Mouse (Mus musculus) adrenal gland, adult 18-20 months (tissue): ENCODE data around the gene Ptprcap. TPM values are rescaled to one million over a fixed set of nuclear protein-coding genes. Genes with fewer than 3 reads are reported as not detected.
"Not testable (repeated sequence)": the region's sequence is repeated elsewhere in the genome, so short reads cannot be mapped to it uniquely, and the experiment has no call there.

ENCODE experiments used
- DNase-seq, 2 experiments: peaks; one replicate each; pipeline ENCODE4 v3.0.0; 2021 to 2022; ENCODE audit warnings: low spot score in 2 of 2
- long read RNA-seq, 2 experiments: library from polyadenylated mRNA; stranded (forward); transcript quantifications; one replicate each; pipeline ENCODE4 v2.0.0; 2021
- total RNA-seq, 2 experiments: library from RNA; stranded (reverse); gene quantifications; 1 replicate in 1 of 2; 2 replicates in 1 of 2; pipeline ENCODE4 v1.2.3; 2021

The Ptprcap gene
- 1 to 10 TPM; 3.2 to 3.3 TPM for total RNA-seq
- long read RNA-seq, experiment 1: 0 reads
- long read RNA-seq, experiment 2: 0 reads

DNA sequence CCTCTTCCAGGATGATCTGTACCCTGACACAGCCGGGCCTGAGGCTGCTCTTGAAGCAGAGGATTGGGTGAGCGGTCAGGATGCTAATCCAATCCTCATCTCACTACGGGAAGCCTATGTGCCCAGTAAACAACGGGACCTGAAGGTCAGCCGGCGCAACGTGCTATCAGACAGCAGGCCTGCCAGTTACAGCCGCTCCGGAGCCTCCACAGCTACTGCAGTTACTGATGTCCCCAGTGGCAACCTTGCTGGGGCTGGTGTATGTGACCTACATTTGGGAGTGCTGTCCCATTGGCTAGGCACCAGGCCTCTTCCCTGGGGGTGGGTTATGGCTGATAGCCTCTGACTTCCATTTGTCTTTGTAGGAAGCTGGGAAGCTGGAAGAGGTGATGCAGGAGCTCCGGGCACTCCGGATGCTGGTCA lies at the start of gene Ptprcap:
Gene Ptprcap (plus strand): TSS at position 373 of the 423 bp plus-strand sequence.
- DNase-seq: no peak

GRCm38 (mm10) chr19:4103792-4104191 lies 49.6 kb upstream of the Ptprcap start:
- DNase-seq: no peak

DNA sequence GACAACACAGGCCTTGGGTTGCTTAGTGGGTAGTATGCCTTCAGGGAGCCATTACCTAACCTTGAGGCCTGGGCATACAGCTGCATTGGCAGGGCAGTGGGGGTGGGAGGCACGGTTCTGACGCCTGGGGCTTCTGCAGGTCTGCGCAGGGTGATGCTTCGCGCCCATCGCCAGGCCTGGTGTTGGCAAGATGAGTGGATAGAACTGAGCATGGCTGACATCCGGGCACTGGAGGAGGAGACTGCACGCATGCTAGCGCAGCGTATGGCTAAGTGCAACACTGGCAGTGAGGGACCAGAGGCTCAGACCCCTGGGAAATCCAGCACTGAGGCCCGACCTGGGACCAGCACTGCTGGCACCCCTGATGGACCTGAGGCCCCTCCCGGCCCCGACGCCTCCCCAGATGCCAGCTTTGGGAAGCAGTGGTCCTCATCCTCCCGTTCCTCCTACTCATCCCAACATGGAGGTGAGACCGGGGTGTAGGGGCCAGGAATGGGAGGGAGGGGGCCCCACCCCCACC lies 48.7 kb upstream of the Ptprcap start:
- no peak for DNase-seq

- DNase-seq: no peak
These were observed 46.8 kb upstream of the Ptprcap start for GRCm38 (mm10) chr19:4106654-4107053.

GRCm38 (mm10) chr19:4108535-4108934 lies 44.9 kb upstream of the Ptprcap start:
- DNase-seq: no peak

- DNase-seq: no peak
These were observed 41.1 kb upstream of the Ptprcap start for GRCm38 (mm10) chr19:4112063-4112960.

GRCm38 (mm10) chr19:4113186-4113805 lies 40.1 kb upstream of the Ptprcap start:
- peak; percentile 88 to 94 for DNase-seq

GRCm38 (mm10) chr19:4113806-4114230 lies 39.6 kb upstream of the Ptprcap start:
- DNase-seq: no peak

DNA sequence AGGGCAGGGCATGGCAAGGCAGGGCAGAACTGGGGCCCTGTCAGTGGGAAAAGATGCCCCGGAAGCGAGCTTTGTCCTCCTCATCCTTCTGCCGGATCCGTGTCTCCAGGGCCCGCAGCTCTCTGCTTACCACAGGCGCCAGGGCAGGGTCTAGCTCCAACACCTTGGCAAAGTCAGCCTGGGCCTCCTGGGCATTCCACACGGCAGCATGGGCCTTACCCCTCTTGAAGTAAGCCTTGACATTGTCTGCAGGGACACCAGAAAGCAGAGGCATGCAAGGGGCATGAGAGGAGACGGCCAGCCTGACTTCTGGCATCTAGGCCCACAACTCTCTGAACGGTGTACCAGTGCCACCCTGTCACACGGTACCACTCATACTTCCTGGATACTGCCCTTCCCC lies 38.9 kb upstream of the Ptprcap start:
- no peak for DNase-seq

GRCm38 (mm10) chr19:4115144-4115543 lies 38.3 kb upstream of the Ptprcap start:
- DNase-seq: no peak

DNA sequence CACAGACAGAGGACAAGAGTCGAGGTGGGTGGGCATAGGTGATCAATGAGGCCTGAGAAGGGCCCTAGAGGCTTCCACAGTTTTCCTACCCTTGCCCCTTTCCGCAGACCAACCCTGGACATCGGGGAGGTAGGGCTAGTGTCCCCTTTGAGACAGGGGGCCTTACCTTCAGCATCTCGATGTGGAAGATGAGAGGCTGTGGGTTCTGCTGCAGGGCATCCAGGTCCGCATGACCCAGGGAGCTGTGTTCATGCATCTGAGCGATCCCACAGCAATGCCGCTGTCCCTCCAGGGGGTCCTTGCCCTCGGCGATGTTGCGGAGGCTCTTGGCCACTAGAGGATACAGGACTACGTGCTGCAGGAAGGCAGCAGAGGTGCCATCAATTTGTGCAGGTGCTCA lies 37.6 kb upstream of the Ptprcap start:
- DNase-seq: no peak

DNA sequence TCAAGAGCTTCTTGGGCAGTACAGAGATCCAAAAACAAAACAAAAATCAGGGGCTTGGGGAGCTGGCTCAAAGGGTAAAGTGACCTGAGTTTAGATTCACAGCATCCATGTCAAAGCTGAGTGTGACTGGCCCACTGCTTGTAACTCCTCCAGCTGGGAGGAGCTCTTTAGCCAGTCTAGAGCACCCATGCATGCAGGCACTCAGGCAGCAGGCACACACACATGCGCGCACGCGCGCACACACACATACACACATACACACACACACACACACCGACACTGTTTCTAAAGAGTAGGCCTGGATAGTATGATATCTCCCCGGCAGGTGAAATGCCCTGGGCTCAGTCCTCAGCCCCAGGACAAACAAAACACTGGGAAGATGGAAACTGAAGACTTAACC lies 36.4 kb upstream of the Ptprcap start:
- no peak for DNase-seq

- DNase-seq: no peak
These were observed 35.1 kb upstream of the Ptprcap start for GRCm38 (mm10) chr19:4118350-4118749.

GRCm38 (mm10) chr19:4119716-4120487 lies 33.5 kb upstream of the Ptprcap start:
- no peak for DNase-seq

GRCm38 (mm10) chr19:4120496-4120895 lies 32.9 kb upstream of the Ptprcap start:
- no peak for DNase-seq

GRCm38 (mm10) chr19:4121097-4121805 lies 32.2 kb upstream of the Ptprcap start:
- peak; percentile 94 to 95 for DNase-seq

- DNase-seq: not testable (repeated sequence)
These were observed 31.5 kb upstream of the Ptprcap start for GRCm38 (mm10) chr19:4121896-4122295.

DNA sequence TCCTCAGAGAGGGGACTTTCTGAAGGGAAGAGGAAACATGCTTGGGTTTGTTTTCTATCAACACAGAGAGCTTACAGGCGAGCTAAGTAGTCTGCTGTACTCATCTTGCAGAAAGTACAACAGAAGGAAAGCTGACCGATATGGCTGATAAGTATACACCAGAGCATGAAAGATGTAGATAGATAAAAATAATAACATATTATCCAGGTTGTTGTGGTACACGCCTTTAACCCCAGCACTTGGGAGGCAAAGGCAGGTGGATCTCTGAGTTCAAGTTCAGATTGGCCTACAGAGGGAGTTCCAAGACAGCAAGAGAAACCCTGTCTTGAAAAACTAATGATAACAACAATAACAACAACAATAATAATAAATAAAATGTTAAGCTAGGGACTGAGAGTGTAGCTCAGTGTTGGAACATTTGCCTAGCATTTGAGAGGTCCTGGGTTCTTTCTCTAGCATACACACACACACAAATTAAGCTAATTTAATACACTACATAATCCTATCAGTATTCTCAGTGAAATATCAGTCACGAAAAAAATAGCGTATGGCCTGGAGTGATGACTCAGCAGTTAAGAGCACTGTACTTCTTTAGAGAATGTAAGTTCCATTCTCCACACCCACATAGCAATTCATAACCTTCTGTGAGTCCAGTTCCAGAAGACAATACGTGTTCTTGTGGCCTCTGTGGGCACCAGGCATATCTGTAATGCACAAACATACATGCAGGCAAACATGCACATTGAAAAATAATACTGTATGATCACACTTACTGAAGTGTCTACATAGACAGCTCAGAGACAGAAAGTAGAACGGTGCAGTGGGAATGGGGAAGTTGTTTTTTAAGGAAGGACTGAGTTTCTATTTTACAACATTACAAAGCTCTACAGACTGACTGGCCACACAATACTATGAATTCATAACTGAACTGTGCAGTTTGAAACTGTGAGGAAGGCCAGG lies 30.7 kb upstream of the Ptprcap start:
- no peak for DNase-seq

GRCm38 (mm10) chr19:4124432-4124831 lies 29.0 kb upstream of the Ptprcap start:
- no peak for DNase-seq
